Mouse (Mus musculus) kidney, adult 9 months (tissue): ENCODE measurements around the gene Zfp84.

Source experiments
- DNase-seq: peaks from one replicate; pipeline ENCODE4 v3.0.0; 2022

Zfp84 gene

GRCm38 (mm10) chr7:29818619-29819254 is 50.4 kb downstream of the Zfp84 start:
- peak; percentile 83 for DNase-seq

GRCm38 (mm10) chr7:29828001-29828400 is 59.6 kb downstream of the Zfp84 start:
- DNase-seq: peak; percentile 77
